Mouse (Mus musculus): Measurements from ENCODE around the gene Phf24. TPM values are rescaled to one million over a fixed set of nuclear protein-coding genes. Genes with fewer than 3 reads are reported as not detected.

Gene Phf24
- total RNA-seq, 2 experiments from 2014 or later, result 154 to 155 TPM

DNA sequence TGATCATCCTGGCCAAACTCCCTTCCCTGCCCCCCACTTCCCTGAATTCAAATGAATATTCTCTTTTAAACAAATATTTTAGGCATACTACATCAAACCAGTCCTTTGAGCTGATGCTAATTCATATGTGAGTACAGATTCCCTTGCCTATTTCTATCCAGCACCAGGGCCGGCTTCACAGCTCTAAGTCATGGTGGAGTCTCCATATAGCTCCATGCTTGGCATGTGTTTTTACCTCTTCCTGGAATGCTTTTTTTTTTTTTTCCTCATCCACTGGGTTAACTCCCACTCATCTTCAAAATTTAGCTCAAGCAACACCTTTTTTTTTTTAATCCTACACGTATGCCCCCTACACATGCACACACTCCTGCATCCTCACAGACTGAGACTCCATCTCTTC, 5.1 kb downstream of the Phf24 start:
- no peak overlapping the region for H3K4me3 ChIP-seq
- peak overlapping the region; percentile 61; the same call in 1 of the 2 replicates for H3K27ac ChIP-seq
- no peak for TF ChIP-seq CTCF (conservative IDR thresholded peaks at IDR 0.05)
- no peak for DNase-seq (ENCODE audit: low spot score in 2 of 2)

DNA sequence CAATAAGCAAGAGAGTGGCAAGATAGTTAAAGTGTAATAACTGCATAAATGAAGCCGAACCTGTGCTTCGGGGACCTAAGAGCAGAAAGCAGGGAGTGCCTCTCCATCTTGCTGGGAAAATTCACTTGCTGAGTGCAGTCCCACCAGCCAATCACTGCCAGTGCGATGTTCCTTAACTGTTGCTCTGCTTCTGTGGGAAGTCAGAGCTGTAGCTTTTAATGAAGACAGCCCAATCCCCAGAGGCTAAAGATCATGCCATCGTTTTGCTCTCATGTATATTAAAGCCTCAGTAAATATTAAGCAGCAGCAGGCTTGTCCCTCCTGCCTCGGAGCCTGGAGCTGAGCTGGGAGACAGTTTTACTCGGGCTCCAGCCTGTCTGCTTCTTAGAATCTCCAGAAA, 5.6 kb downstream of the Phf24 start:
- TF ChIP-seq CTCF (conservative IDR thresholded peaks at IDR 0.05), result no peak
- DNase-seq (ENCODE audit: low spot score in 2 of 2), result no peak
- Histone ChIP-seq H3K27ac (0 out of 2 replicates have a peak overlapping the region, but pooled peaks have one; percentile 18), H3K4me3 (no peak overlapping the region)

DNA sequence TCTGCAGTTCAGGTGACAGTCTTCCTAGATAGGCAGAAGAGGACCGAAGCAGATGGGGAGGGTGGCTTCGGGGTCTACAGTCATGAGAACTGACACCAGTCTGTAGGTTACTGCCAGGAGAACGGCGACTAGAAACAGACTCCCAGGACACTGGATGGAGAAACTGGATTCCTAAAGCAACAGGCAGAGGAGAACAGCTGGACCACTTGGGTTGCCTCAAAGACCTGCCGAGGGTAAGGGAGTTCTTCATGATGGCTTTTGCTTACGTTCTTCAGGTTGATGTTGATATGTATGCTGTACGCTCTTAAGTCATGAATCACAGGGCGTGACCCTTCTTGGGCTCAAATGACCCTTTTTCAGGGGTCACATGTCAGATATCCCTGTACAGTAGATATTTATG, 6.0 kb downstream of the Phf24 start:
- Histone ChIP-seq H3K27ac (0 out of 2 replicates have a peak overlapping the region, but pooled peaks have one; percentile 18), H3K4me3 (no peak overlapping the region)
- TF ChIP-seq CTCF (conservative IDR thresholded peaks at IDR 0.05), result no peak
- DNase-seq (ENCODE audit: low spot score in 2 of 2), result no peak

DNA sequence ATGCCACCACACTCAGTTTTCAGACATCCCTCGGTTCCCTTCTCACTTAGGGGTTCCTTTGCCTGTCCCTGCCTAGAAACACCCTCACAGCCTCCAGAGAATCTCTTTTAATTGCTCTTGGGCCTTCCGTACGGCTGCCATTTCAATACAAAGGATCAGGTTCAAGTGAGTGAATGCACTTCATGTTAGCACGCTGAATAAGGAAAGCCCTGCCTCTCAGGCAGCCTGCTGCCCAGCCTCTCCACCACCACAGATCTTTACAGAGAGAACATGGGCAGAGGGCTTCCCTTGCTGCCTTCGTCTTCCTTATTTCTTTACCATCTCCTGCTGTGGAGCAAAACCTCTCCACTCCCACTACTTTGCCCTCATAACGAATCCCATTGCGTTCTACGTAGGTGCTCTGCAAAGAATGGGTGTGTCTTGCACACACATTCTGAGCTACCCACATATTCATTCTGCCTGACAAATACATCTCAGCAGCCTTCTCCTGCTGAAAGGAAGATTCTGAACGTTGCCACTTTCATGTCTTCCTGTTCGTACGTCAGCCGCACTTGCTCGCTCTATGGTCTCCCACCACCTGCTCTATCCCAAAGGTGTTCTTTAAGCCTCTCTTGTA, 7.7 kb downstream of the Phf24 start:
- Histone ChIP-seq H3K27ac (no peak overlapping the region), H3K4me3 (no peak overlapping the region)
- no peak for TF ChIP-seq CTCF (conservative IDR thresholded peaks at IDR 0.05)
- no peak for DNase-seq (ENCODE audit: low spot score in 2 of 2)

DNA sequence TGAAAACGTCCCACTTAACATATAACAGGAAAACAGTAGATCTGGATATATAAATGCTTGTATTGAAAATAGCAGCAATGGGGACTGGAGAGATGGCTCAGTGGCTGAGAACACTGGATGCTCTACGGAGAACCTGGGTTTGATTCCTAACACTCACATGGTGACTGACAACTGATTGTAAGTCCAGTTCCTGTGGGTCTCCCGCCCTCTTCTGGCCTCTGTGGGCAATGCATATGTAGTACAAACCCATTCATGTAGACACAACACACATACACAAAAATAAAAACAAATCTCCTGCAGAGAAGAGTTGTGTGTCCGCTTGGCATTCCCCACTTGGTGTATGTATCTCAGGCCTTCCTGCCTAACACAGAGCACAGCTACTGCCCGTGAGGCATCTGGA, 11.7 kb downstream of the Phf24 start:
- TF ChIP-seq CTCF (conservative IDR thresholded peaks at IDR 0.05), result peak; percentile 49; the same call in 1 of the 2 replicates
- no peak for DNase-seq (ENCODE audit: low spot score in 2 of 2)
- Histone ChIP-seq H3K27ac (no peak overlapping the region), H3K4me3 (no peak overlapping the region)

DNA sequence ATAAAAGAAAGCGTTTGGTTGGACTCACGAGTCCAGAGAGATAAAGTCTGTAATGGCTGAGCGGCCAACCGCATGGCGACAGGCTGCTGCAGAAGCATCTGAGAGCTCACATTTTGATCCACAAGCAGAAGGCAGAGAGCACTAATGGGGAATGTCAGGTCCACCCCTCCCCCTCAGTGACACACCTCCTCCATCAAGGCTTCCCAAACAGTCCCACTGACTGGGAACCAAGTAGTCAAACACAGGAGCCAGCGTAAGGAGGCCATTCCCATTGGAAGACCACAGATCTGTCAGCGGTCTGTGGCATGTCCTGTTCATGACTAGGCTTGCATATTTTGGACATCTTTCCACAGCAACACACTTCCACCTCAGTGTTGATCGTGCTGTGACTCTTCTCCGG, 12.5 kb downstream of the Phf24 start:
- TF ChIP-seq CTCF (conservative IDR thresholded peaks at IDR 0.05), result no peak
- DNase-seq (ENCODE audit: low spot score in 2 of 2), result no peak
- Histone ChIP-seq H3K4me3 (no peak overlapping the region), H3K27ac (no peak overlapping the region)

DNA sequence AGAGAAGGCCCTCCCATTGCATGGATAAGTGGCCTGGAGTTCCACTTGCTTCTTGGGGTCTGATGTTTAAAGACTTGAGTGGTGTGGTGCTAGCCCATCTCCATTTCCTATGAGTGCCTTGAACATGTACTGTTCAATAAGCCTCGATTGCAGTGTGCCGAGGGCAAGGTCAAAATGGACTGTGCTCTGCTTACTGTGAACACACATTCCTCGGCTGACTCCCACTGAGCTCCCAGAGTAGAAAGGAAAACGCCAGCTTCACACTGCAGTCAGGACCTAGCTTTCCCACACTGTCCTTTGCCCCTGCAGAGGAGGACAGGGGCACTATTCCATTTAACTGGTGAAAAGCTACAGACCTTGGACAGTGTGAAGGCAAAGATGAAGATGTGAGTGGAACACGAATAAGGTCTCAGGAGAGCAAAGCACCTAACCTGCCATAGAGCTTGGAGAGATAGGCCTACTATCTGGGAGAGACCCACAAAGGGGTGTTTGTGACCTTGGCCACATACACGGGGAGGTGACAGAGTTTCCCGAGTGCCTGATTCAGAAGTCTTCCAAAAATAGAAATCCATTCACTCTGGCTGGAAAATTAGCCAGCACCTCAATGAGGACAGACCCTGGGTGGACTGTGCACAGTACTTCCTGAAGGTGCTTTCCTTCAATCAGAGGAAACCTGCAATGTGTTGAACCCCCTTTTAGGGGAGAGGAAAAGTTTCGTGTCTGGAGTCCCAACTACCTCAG, 15.9 kb downstream of the Phf24 start:
- H3K4me3 ChIP-seq, result no peak overlapping the region
- TF ChIP-seq CTCF (conservative IDR thresholded peaks at IDR 0.05), result no peak
- H3K27ac ChIP-seq, result no peak overlapping the region
- peak in 1 of 2 experiments; percentile 6 for DNase-seq (ENCODE audit: low spot score in 2 of 2)

DNA sequence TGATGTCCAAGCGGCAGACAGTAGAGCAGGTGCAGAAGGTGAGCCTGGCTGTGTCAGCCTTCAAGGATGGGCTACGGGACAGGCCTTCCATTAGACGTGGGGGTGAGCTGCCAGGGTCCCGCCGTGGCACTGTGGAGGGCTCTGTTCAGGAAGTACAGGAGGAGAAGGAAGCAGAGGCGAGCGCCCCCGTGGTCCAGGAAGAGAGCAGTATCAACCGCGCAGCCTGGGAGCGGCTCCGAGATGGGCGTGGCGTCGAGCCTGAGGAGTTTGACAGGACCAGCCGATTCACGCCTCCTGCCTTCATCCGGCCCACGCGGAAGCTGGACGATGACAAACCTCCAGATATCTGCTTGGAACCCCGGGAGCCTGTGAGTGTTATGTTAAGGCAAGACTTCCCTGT, 17.2 kb downstream of the Phf24 start:
- TF ChIP-seq CTCF (conservative IDR thresholded peaks at IDR 0.05), result peak; percentile 50
- Histone ChIP-seq H3K27ac (no peak overlapping the region), H3K4me3 (no peak overlapping the region; the same call in 1 of the 2 replicates)
- DNase-seq (ENCODE audit: low spot score in 2 of 2), result peak in 1 of 2 experiments; percentile 31

DNA sequence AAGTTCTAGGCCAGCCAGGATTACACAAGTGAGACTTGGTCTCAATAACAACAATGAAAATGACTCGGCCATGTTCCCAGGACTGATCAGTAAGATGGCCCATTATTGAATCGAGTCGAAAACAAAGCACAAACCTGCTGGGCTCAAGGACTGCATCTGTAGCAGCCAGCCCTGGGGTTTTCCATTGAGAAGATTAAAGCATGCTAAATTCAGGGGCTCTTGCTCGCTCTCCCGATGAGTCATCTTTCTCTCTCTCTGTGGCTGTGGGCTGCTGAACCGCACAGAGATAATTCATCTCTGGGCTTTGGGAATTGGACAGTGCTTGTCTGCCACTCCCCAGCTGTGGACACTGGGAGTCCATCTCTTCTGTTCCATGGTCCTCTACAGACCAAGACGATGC, 24.9 kb downstream of the Phf24 start:
- H3K4me3 ChIP-seq, result no peak overlapping the region
- peak overlapping the region; percentile 64; the same call in 1 of the 2 replicates for H3K27ac ChIP-seq
- TF ChIP-seq CTCF (conservative IDR thresholded peaks at IDR 0.05), result no peak
- DNase-seq (ENCODE audit: low spot score in 2 of 2), result no peak

DNA sequence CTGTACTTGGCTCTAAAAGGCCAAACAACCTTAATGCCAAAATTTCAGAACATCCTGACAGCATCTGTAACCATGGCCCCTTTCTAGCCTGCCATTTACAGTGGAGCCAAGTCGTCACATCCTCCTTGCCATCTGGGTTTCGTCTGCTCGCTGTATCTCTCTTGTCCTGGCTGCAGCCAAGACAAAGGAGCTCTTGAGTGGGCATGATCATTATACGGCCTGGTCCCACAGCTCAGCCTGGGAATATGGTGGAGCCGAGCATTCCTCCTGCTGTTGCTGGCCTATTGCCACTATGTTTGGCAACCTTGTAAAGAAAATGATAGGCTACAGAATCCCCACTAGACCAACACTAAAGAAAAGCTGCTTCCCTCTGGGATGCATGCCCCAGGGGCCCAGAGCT, 26.9 kb downstream of the Phf24 start:
- peak overlapping the region; percentile 97 for H3K27ac ChIP-seq
- no peak overlapping the region for H3K4me3 ChIP-seq
- no peak for DNase-seq (ENCODE audit: low spot score in 2 of 2)
- TF ChIP-seq CTCF (conservative IDR thresholded peaks at IDR 0.05), result no peak

DNA sequence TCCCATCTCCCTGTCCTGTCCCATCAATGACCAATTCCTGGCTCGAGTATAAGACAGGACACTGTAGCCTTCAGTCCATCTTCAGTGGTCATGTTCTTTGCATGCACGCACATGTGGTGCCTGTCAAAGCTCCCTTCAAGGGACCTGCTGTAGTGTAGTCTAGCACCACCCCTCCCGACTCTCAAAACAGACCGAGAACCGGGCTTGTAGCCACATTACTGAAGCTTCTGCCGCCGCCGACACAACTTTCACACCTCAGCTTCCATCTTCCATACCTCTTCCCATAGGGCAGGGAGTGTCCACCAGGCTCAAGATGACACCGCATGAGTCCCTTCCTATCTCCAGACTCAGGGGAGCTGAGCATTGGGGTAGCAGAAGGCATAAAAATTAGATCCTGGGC, 27.7 kb downstream of the Phf24 start:
- H3K27ac ChIP-seq, result peak overlapping the region; percentile 97
- no peak overlapping the region for H3K4me3 ChIP-seq
- TF ChIP-seq CTCF (conservative IDR thresholded peaks at IDR 0.05), result no peak
- no peak for DNase-seq (ENCODE audit: low spot score in 2 of 2)

DNA sequence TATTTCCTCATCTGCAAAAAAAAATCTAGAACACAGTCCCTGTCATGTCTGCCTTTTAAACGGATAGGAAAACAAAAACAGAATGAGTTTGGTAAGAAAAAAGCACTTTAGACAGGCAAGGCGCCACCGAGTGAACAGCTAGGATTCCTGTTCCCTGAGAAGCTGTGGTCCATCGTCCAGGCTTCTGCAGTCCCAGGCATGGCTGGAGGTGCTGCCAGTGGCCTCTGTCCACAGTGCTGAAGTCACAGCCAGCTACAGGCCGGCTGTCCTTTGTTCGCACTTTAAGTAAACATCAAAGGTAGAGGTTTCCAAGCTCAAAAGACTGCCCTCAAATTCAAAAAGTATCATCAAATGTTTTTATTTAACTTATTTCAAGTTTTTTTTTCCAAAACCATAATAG, 28.6 kb downstream of the Phf24 start:
- peak overlapping the region; percentile 97 for H3K27ac ChIP-seq
- H3K4me3 ChIP-seq, result no peak overlapping the region
- TF ChIP-seq CTCF (conservative IDR thresholded peaks at IDR 0.05), result no peak
- DNase-seq (ENCODE audit: low spot score in 2 of 2), result no peak

DNA sequence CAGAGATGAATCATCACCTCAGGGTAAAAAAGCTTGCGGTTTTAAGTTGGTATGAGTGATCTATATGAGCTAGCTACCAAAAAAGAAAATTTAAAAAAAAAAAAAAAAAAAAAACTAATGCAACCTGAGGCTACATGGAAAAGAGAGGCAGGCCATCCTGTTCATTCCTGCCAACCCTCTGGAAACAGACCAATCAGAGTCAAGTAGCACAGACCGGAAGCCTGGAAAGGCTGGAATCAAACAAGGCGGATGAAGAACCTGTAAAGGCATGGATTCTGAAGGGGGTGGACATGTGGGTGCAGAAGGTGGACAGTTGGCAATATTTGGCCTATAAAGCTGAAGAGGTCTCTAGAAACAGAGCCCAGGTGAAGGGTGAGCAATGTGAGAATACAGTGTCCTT, 29.0 kb downstream of the Phf24 start:
- peak overlapping the region; percentile 97 for H3K27ac ChIP-seq
- no peak overlapping the region for H3K4me3 ChIP-seq
- no peak for DNase-seq (ENCODE audit: low spot score in 2 of 2)
- no peak for TF ChIP-seq CTCF (conservative IDR thresholded peaks at IDR 0.05)

DNA sequence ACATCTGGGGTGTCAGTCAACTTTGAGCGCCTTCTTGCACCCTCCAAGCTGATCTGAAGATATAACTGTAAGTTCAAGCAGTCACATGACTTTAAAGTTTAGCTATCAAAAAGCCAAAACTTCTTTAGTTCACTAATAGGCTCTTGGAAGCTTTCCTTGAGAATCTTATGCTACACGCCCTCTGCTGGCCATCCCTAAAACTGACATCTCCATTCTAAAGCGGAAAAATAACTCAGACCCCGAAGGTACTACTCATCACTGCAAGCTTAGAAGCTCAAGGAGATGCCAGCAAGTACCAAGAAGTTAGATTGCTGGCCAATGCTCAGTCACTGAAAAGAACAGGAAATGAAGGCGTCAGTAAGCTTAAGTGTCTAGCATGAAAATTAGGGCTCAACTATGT, 29.5 kb downstream of the Phf24 start:
- peak in 1 of 2 experiments; percentile 80 for DNase-seq (ENCODE audit: low spot score in 2 of 2)
- H3K27ac ChIP-seq, result peak overlapping the region; percentile 97
- peak overlapping the region; percentile 23; the same call in 1 of the 2 replicates for H3K4me3 ChIP-seq
- peak; percentile 87 for TF ChIP-seq CTCF (conservative IDR thresholded peaks at IDR 0.05)

All from layer of hippocampus, adult 2 months (tissue).